Mouse (Mus musculus): ENCODE measurements at regions not wholly inside any gene's neighbourhood (a gene's known extent, or its start where the extent isn't known, plus 50 kb on each side); places are given as distances from the start of the nearest gene placed in this dataset.

DNA sequence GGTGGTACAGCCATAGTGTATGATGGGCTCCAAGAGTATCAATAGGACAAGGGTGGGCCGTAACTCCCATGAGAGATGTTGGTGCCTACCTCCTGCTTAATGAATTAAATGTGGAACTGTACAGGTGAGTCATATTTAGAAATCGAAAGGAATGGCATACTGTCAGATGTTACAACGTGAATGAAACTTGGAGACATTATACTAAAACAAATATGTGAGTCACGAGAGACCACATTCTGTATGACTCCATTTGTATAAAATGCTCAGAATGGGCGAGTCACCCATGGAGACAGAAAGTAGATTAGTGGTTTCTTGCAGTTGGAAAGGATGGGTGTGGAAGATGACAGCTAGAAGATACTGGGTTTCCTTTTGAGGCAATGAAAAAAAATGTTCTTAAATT, 340.4 kb upstream of the Gm21798 start:
- Histone ChIP-seq H3K4me1 (replicated peaks; ENCODE audit: control insufficient read depth, insufficient read depth, low read length) (no peaks in the 10 kb centered on the region), H3K9me3 (ENCODE audit: control insufficient read depth, low read length) (no peaks in the 10 kb centered on the region), H3K9ac (ENCODE audit: low read depth, low read length) (no peak overlapping the region), H3K4me2 (replicated peaks; ENCODE audit: low read depth, low read length) (no peak overlapping the region), H3K36me3 (ENCODE audit: control insufficient read depth, insufficient read depth, low read length) (no peaks in the 10 kb centered on the region), H3K27me3 (ENCODE audit: control insufficient read depth, insufficient read depth, low read length) (no peaks in the 10 kb centered on the region), H3K4me3 (ENCODE audit: low read depth, low read length) (no peak overlapping the region), H3K27ac (ENCODE audit: low read depth, low read length) (no peak overlapping the region)
- 85% methylated on average over 5 of the region's 5 CpGs for WGBS
- no peak for DNase-seq (ENCODE audit: low spot score)
- no peak for ATAC-seq (ENCODE audit: low FRiP score)

DNA sequence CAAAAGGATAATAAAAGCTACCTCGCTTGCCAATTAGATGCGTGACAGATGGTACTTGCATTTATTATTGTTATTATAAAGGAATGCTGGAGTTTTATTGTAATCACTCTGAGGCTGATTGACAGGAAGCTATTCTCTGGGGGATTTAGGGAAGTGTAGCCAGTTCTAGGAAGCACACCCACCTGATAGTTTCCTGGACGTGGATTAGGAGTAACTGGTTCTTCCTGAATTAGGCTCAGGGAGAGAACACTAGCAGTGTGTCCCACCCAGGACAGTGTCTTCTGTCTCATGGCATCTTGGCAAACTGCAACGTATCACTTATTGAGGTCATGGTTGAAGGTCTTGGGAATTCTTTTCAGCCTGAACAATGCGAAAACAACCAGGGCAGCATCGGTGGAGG, 336.9 kb upstream of the Gm21798 start:
- no peak overlapping the region for H3K4me2 ChIP-seq (replicated peaks; ENCODE audit: low read depth, low read length)
- H3K27me3 ChIP-seq (ENCODE audit: control insufficient read depth, insufficient read depth, low read length), result no peaks in the 10 kb centered on the region
- no peak overlapping the region for H3K4me3 ChIP-seq (ENCODE audit: low read depth, low read length)
- no peaks in the 10 kb centered on the region for H3K36me3 ChIP-seq (ENCODE audit: control insufficient read depth, insufficient read depth, low read length)
- no peak overlapping the region for H3K27ac ChIP-seq (ENCODE audit: low read depth, low read length)
- no peak overlapping the region for H3K9ac ChIP-seq (ENCODE audit: low read depth, low read length)
- ATAC-seq (ENCODE audit: low FRiP score) (no peak), DNase-seq (ENCODE audit: low spot score) (no peak)
- WGBS, result 64% methylated on average over 6 of the region's 6 CpGs
- H3K9me3 ChIP-seq (ENCODE audit: control insufficient read depth, low read length), result no peaks in the 10 kb centered on the region
- H3K4me1 ChIP-seq (replicated peaks; ENCODE audit: control insufficient read depth, insufficient read depth, low read length), result no peaks in the 10 kb centered on the region

DNA sequence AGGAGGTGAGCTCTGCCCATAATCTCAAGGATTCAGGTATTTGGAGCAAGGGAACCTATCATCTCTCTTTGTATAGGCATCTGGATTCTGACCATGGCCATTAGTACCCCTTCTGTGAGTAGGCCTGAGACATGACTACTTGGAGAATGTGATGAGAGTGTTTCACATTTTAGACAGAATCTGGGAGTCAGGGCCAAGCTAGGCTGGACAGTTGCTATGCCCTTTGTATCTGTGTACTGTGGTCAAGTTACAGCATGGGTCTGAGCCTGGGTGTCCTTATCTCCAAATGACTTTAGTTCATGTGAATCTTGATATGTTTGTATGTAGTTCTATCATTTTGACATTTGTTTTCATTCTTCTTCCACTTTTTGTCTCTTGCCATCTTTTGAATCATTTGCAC, 336.3 kb upstream of the Gm21798 start:
- Histone ChIP-seq H3K27ac (ENCODE audit: low read depth, low read length) (no peak overlapping the region), H3K4me1 (replicated peaks; ENCODE audit: control insufficient read depth, insufficient read depth, low read length) (no peaks in the 10 kb centered on the region), H3K9ac (ENCODE audit: low read depth, low read length) (no peak overlapping the region), H3K4me3 (ENCODE audit: low read depth, low read length) (no peak overlapping the region), H3K27me3 (ENCODE audit: control insufficient read depth, insufficient read depth, low read length) (no peaks in the 10 kb centered on the region), H3K9me3 (ENCODE audit: control insufficient read depth, low read length) (no peaks in the 10 kb centered on the region), H3K36me3 (ENCODE audit: control insufficient read depth, insufficient read depth, low read length) (no peaks in the 10 kb centered on the region), H3K4me2 (replicated peaks; ENCODE audit: low read depth, low read length) (no peak overlapping the region)
- no peak for ATAC-seq (ENCODE audit: low FRiP score)
- no peak for DNase-seq (ENCODE audit: low spot score)

DNA sequence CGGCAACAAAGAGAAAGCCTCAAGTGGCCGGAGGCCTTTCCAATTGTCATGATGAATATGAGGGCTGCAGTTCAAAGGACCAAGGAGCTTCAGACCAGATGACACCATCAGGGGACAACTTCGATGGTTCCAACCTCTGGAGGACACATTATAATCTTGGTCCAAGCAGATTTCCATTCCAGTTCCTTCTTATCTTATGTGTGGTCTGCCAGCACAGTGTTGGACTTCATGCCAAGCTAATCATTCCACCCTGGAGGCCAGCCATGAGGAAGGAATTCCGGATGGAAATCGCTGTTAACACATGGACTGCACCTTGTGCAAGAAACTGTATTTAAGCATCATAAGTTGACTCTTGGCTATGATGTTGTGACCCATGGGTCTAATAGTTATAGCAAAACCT, 334.5 kb upstream of the Gm21798 start:
- Histone ChIP-seq H3K4me2 (replicated peaks; ENCODE audit: low read depth, low read length) (no peak overlapping the region), H3K9me3 (ENCODE audit: control insufficient read depth, low read length) (no peaks in the 10 kb centered on the region), H3K4me1 (replicated peaks; ENCODE audit: control insufficient read depth, insufficient read depth, low read length) (no peaks in the 10 kb centered on the region), H3K27ac (ENCODE audit: low read depth, low read length) (no peak overlapping the region), H3K9ac (ENCODE audit: low read depth, low read length) (no peak overlapping the region), H3K36me3 (ENCODE audit: control insufficient read depth, insufficient read depth, low read length) (no peaks in the 10 kb centered on the region), H3K4me3 (ENCODE audit: low read depth, low read length) (no peak overlapping the region), H3K27me3 (ENCODE audit: control insufficient read depth, insufficient read depth, low read length) (no peaks in the 10 kb centered on the region)
- 93% methylated on average over 5 of the region's 5 CpGs for WGBS
- no peak for ATAC-seq (ENCODE audit: low FRiP score)
- no peak for DNase-seq (ENCODE audit: low spot score)

DNA sequence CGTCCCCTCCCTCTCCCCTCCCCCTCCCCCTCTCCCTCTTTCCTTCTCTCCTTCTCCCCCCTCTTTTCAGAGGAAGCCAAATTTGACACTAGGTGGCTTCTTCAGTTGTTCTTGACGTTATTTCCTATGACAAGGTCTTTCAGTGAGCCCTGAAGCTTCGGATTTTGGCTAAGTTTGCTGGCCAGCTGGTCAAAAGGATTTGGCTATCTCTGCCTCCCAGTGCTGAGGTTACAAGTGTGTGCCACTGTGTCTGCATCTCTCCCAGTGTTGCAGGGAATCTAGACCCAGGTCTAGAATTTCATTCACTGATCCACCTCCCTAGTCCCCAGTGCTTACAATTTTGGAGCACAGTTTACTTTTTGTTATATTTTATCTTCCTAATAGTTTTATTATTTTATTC, 329.7 kb upstream of the Gm21798 start:
- ATAC-seq (ENCODE audit: low FRiP score) (no peak), DNase-seq (ENCODE audit: low spot score) (no peak)
- Histone ChIP-seq H3K9ac (ENCODE audit: low read depth, low read length) (no peak overlapping the region), H3K4me3 (ENCODE audit: low read depth, low read length) (no peak overlapping the region), H3K9me3 (ENCODE audit: control insufficient read depth, low read length) (no peaks in the 10 kb centered on the region), H3K4me2 (replicated peaks; ENCODE audit: low read depth, low read length) (no peak overlapping the region), H3K36me3 (ENCODE audit: control insufficient read depth, insufficient read depth, low read length) (no peaks in the 10 kb centered on the region), H3K27me3 (ENCODE audit: control insufficient read depth, insufficient read depth, low read length) (no peaks in the 10 kb centered on the region), H3K27ac (ENCODE audit: low read depth, low read length) (no peak overlapping the region), H3K4me1 (replicated peaks; ENCODE audit: control insufficient read depth, insufficient read depth, low read length) (no peaks in the 10 kb centered on the region)
- 18% methylated on average over 2 of the region's 3 CpGs for whole genome bisulfite sequencing

DNA sequence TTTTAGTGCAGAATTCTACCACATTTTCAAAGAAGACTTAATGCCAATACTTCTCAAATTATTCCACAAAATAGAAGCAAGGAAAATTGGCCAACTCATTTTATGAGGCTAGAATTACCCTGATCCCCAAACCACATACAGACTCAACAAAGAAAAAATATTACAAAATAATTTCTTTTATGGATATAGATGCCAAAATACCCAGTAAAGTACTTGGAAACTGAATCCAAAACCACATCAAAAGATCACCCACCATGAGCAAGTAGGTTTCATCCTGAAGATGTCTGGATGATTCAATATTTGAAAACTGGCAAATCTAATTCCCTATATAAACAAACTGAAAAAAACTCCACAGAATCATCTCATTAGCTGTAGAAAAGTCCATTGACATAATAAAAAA, 316.7 kb upstream of the Gm21798 start:
- ATAC-seq (ENCODE audit: low FRiP score) (no peak), DNase-seq (ENCODE audit: low spot score) (no peak)
- Histone ChIP-seq H3K9me3 (ENCODE audit: control insufficient read depth, low read length) (no peaks in the 10 kb centered on the region), H3K9ac (ENCODE audit: low read depth, low read length) (no peak overlapping the region), H3K36me3 (ENCODE audit: control insufficient read depth, insufficient read depth, low read length) (no peaks in the 10 kb centered on the region), H3K4me3 (ENCODE audit: low read depth, low read length) (no peak overlapping the region), H3K27me3 (ENCODE audit: control insufficient read depth, insufficient read depth, low read length) (no peaks in the 10 kb centered on the region), H3K4me1 (replicated peaks; ENCODE audit: control insufficient read depth, insufficient read depth, low read length) (no peaks in the 10 kb centered on the region), H3K27ac (ENCODE audit: low read depth, low read length) (no peak overlapping the region), H3K4me2 (replicated peaks; ENCODE audit: low read depth, low read length) (no peak overlapping the region)

DNA sequence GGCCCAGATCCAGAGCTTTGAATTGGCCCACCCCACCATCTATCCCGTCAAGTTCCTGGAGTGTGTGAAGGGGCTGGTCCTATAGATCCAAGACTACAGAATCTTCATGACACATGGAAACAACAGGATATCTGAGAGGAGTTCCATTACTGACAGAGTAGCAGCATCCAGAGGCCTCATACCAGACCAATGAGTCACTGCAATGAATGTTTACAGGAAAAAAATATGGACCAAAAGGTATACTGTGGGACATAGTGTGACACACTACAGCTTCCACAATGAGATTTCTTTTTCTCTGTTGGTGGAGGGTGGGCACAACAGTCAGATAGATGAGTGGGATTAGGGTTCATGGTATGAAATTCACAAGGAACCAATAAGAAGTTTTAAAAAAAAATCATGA, 316.0 kb upstream of the Gm21798 start:
- Histone ChIP-seq H3K4me3 (ENCODE audit: low read depth, low read length) (no peak overlapping the region), H3K4me2 (replicated peaks; ENCODE audit: low read depth, low read length) (no peak overlapping the region), H3K27me3 (ENCODE audit: control insufficient read depth, insufficient read depth, low read length) (no peaks in the 10 kb centered on the region), H3K9me3 (ENCODE audit: control insufficient read depth, low read length) (no peaks in the 10 kb centered on the region), H3K27ac (ENCODE audit: low read depth, low read length) (no peak overlapping the region), H3K36me3 (ENCODE audit: control insufficient read depth, insufficient read depth, low read length) (no peaks in the 10 kb centered on the region), H3K4me1 (replicated peaks; ENCODE audit: control insufficient read depth, insufficient read depth, low read length) (no peaks in the 10 kb centered on the region), H3K9ac (ENCODE audit: low read depth, low read length) (no peak overlapping the region)
- WGBS, result 79% methylated on average over 1 of the region's 1 CpGs
- no peak for ATAC-seq (ENCODE audit: low FRiP score)
- DNase-seq (ENCODE audit: low spot score), result no peak

DNA sequence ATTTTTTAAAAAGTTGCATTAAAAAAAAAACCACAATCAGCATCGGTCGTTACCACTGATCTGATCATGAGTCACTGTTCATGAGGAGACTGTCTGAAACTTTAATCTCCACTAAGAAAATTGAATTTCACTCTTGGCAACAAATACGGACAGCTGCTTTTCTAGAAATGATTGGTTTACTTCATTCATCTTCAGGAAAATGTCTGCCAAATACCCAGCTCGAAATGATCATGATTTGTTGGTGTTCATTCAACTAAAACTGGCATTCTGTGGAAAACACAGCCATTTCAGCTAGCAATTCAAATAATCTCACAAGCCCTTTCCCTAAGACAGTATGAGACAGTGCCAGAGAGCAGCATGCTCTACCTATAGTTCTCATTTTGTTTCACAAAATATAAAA, 312.7 kb upstream of the Gm21798 start:
- ATAC-seq (ENCODE audit: low FRiP score) (no peak), DNase-seq (ENCODE audit: low spot score) (no peak)
- Histone ChIP-seq H3K9ac (ENCODE audit: low read depth, low read length) (no peak overlapping the region), H3K4me3 (ENCODE audit: low read depth, low read length) (no peak overlapping the region), H3K9me3 (ENCODE audit: control insufficient read depth, low read length) (no peaks in the 10 kb centered on the region), H3K4me1 (replicated peaks; ENCODE audit: control insufficient read depth, insufficient read depth, low read length) (no peaks in the 10 kb centered on the region), H3K27me3 (ENCODE audit: control insufficient read depth, insufficient read depth, low read length) (no peaks in the 10 kb centered on the region), H3K27ac (ENCODE audit: low read depth, low read length) (no peak overlapping the region), H3K36me3 (ENCODE audit: control insufficient read depth, insufficient read depth, low read length) (no peaks in the 10 kb centered on the region), H3K4me2 (replicated peaks; ENCODE audit: low read depth, low read length) (no peak overlapping the region)
- 93% methylated on average over 4 of the region's 4 CpGs for WGBS

DNA sequence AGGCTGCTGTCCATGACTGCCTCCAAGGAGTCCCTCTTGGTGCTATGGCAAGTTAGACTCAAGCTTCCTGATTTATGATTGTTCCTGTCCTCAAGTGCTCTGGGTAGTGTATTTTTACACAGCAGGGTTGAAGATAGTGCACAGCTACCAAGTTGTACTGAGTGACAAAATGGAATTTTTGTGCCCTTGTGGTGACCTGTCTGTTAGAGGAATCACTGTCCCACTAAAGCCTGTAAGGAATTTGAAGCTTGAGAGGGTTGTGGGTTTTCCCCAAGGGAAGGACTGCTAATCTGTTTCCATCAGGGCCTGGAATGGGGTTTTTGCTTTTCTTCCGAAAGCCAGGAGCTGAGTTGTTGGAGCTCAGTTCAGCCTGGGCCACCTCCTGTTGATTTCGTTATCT, 306.8 kb upstream of the Gm21798 start:
- no peaks in the 10 kb centered on the region for H3K9me3 ChIP-seq (ENCODE audit: control insufficient read depth, low read length)
- no peaks in the 10 kb centered on the region for H3K4me1 ChIP-seq (replicated peaks; ENCODE audit: control insufficient read depth, insufficient read depth, low read length)
- no peak for DNase-seq (ENCODE audit: low spot score)
- ATAC-seq (ENCODE audit: low FRiP score), result no peak
- no peaks in the 10 kb centered on the region for H3K27me3 ChIP-seq (ENCODE audit: control insufficient read depth, insufficient read depth, low read length)
- H3K27ac ChIP-seq (ENCODE audit: low read depth, low read length), result no peak overlapping the region
- WGBS, result 73% methylated on average over 2 of the region's 2 CpGs
- H3K9ac ChIP-seq (ENCODE audit: low read depth, low read length), result no peak overlapping the region
- no peak overlapping the region for H3K4me3 ChIP-seq (ENCODE audit: low read depth, low read length)
- H3K4me2 ChIP-seq (replicated peaks; ENCODE audit: low read depth, low read length), result no peak overlapping the region
- H3K36me3 ChIP-seq (ENCODE audit: control insufficient read depth, insufficient read depth, low read length), result no peaks in the 10 kb centered on the region
